In genomic region chr2:148685709-148686108, GRCm38 (mm10) we compare ENCODE assay signal across 20 mouse cellular contexts. TPM values are rescaled to one million over a fixed set of nuclear protein-coding genes. Genes with fewer than 3 reads are reported as not detected.
DNase-seq lines count a peak whose midpoint lies in the region; ATAC-seq and TF ChIP-seq lines count a peak whose summit lies in the region.
"Had no signal": no experiment of that assay in that cellular context is flagged by ENCODE, and none has a peak within 500 bp of the region (broad histone marks: within the 10 kb centered on the region; RNA-seq: fewer than 3 reads in every experiment).

No protein-coding gene starts in this region.

- no peaks in the 10 kb centered on the region for H3K27me3 ChIP-seq in lung, postnatal 0 days (replicated peaks; ENCODE audit: insufficient read depth, low read length)
- H3K27me3 ChIP-seq: CH12.LX; forebrain, embryonic 12.5 days; hindbrain, embryonic 12.5 days; neural tube, embryonic 13.5 days had no signal

- 60% methylated on average over 3 of the region's 3 CpGs for WGBS in lung, postnatal 0 days

- ATAC-seq in lung, postnatal 0 days, result peak; percentile 13
- peak; percentile 56 for ATAC-seq in monocyte, adult 5-6 weeks (replicated peaks; ENCODE audit: insufficient number of reproducible peaks, low FRiP score, low TSS enrichment, poor library complexity, severe bottlenecking)

- no peak overlapping the region for H3K4me2 ChIP-seq in lung, postnatal 0 days (replicated peaks; ENCODE audit: low read depth, low read length)
- H3K4me2 ChIP-seq: forebrain, embryonic 12.5 days; hindbrain, embryonic 12.5 days; lung, embryonic 14.5 days; neural tube, embryonic 13.5 days had no signal

- peaks cover 46% of the 10 kb centered on the region for H3K4me1 ChIP-seq in bone marrow macrophage, adult 2 months (ENCODE audit: control insufficient read depth, insufficient read depth, low read length)
- peaks cover 4% of the 10 kb centered on the region; the same call in 1 of the 2 replicates for H3K4me1 ChIP-seq in lung, postnatal 0 days (ENCODE audit: insufficient read depth, low read depth, low read length)

- H3K9ac ChIP-seq in lung, postnatal 0 days (replicated peaks; ENCODE audit: low read depth), result no peak overlapping the region
- H3K9ac ChIP-seq: forebrain, embryonic 12.5 days; hindbrain, embryonic 12.5 days; lung, embryonic 14.5 days; neural tube, embryonic 13.5 days had no signal

- peaks cover 15% of the 10 kb centered on the region for H3K36me3 ChIP-seq in lung, postnatal 0 days (ENCODE audit: insufficient read depth, low read length)

- TF ChIP-seq EP300 in lung, postnatal 0 days (IDR thresholded peaks at IDR 0.05), result peak; percentile 81

- TF ChIP-seq POLR2A in bone marrow macrophage, adult 2 months (IDR thresholded peaks at IDR 0.05; ENCODE audit: borderline replicate concordance, low read depth, low read length), result no peak

- peak; percentile 19 for DNase-seq in adrenal gland, postnatal 14 days
- DNase-seq in adrenal gland, adult 18-20 months (ENCODE audit: low spot score in 2 of 2), result no peak
- peak; percentile 89 for DNase-seq in lung, postnatal 0 days (ENCODE audit: low spot score)
- DNase-seq in gastrocnemius, postnatal 4 days (ENCODE audit: low spot score in 2 of 2), result no peak
- no peak for DNase-seq in left cerebral cortex, adult 8-10 months (ENCODE audit: low spot score in 2 of 2)
- DNase-seq in heart, postnatal 4 days, result no peak
- DNase-seq: cerebellum, adult 9-11 months; gastrocnemius, postnatal 14 days; kidney, postnatal 10 days; lung, embryonic 14.5 days; right cerebral cortex, postnatal 25 days had no signal

- no peak overlapping the region for H3K4me3 ChIP-seq in bone marrow macrophage, adult 2 months (ENCODE audit: insufficient read depth, low read length)
- no peak overlapping the region for H3K4me3 ChIP-seq in lung, postnatal 0 days (ENCODE audit: low read depth, low read length)
- H3K4me3 ChIP-seq: forebrain, embryonic 12.5 days; hindbrain, embryonic 12.5 days; layer of hippocampus, adult 2 months; midbrain, embryonic 10.5 days; neural tube, embryonic 13.5 days had no signal

- H3K27ac ChIP-seq in bone marrow macrophage, adult 2 months (ENCODE audit: insufficient read depth, low read depth, low read length), result peak overlapping the region; percentile 70
- H3K27ac ChIP-seq in lung, postnatal 0 days (ENCODE audit: low read length), result 0 out of 2 replicates have a peak overlapping the region, but pooled peaks have one; percentile 23
- H3K27ac ChIP-seq: forebrain, embryonic 12.5 days; hindbrain, embryonic 12.5 days; layer of hippocampus, adult 2 months; midbrain, embryonic 10.5 days; neural tube, embryonic 13.5 days; stomach, postnatal 0 days had no signal

- no peak for TF ChIP-seq CTCF in bone marrow macrophage, adult 2 months (IDR thresholded peaks at IDR 0.05; ENCODE audit: low read depth, low read length)
- TF ChIP-seq CTCF in lung, postnatal 0 days (IDR thresholded peaks at IDR 0.05), result no peak

- H3K9me3 ChIP-seq in lung, postnatal 0 days (ENCODE audit: low read length), result no peaks in the 10 kb centered on the region
- H3K9me3 ChIP-seq: forebrain, embryonic 12.5 days; hindbrain, embryonic 12.5 days; midbrain, embryonic 10.5 days; neural tube, embryonic 13.5 days had no signal

RNA-seq across cellular contexts. Expression of gene Gzf1, which starts 4.9 kb away (rescaled TPM):
- 28.3 and 29.4 TPM in 2 replicates for total RNA-seq in adrenal gland, postnatal 14 days (2021)
- 10 to 100 TPM; 29.7 to 30.4 TPM for total RNA-seq in adrenal gland, adult 18-20 months (2021)
- polyA plus RNA-seq in bone marrow macrophage, adult 2 months (2012; ENCODE audit: insufficient read depth, insufficient read length, missing spikeins), result 18.5 and 20.2 TPM in 2 replicates
- 21.3 and 23.7 TPM in 2 replicates for polyA plus RNA-seq in lung, postnatal 0 days (2015; fragmentation: Nextera tagmentation; extraction: Ambion mirVana)
- 24.9 to 31.9 TPM (median 29.6 TPM) in 3 replicates for total RNA-seq in monocyte, adult 5-6 weeks (2017)
- total RNA-seq in gastrocnemius, postnatal 4 days (2021), result 10 to 100 TPM; 19.3 to 20.0 TPM
- 10 to 100 TPM; 26.8 to 30.6 (median 29.2) TPM for total RNA-seq in left cerebral cortex, adult 8-10 months (2022)
- 10 to 100 TPM; 19.9 to 21.3 TPM for total RNA-seq in heart, postnatal 4 days (2021)

RNA-seq across cellular contexts. Expression of gene Nxt1, which starts 13.3 kb away (rescaled TPM):
- 20.2 and 20.8 TPM in 2 replicates for total RNA-seq in adrenal gland, postnatal 14 days (2021)
- 10 to 100 TPM; 17.9 TPM for total RNA-seq in adrenal gland, adult 18-20 months (2021)
- 20.7 and 22.8 TPM in 2 replicates for polyA plus RNA-seq in bone marrow macrophage, adult 2 months (2012; ENCODE audit: insufficient read depth, insufficient read length, missing spikeins)
- polyA plus RNA-seq in lung, postnatal 0 days (2015; fragmentation: Nextera tagmentation; extraction: Ambion mirVana), result 46.2 and 46.4 TPM in 2 replicates
- total RNA-seq in monocyte, adult 5-6 weeks (2017), result 17.6 to 24.0 TPM (median 23.1 TPM) in 3 replicates
- total RNA-seq in gastrocnemius, postnatal 4 days (2021), result 10 to 100 TPM; 14.0 to 14.2 TPM
- 10 to 100 TPM; 10.7 to 13.1 (median 11.9) TPM for total RNA-seq in left cerebral cortex, adult 8-10 months (2022)
- 10 to 100 TPM; 19.1 to 21.5 TPM for total RNA-seq in heart, postnatal 4 days (2021)

RNA-seq across cellular contexts. Expression of gene Napb, which starts 46.6 kb away (rescaled TPM):
- 4.5 and 7.9 TPM in 2 replicates for total RNA-seq in adrenal gland, postnatal 14 days (2021)
- 1 to 10 TPM; 5.6 to 6.0 TPM for total RNA-seq in adrenal gland, adult 18-20 months (2021)
- polyA plus RNA-seq in bone marrow macrophage, adult 2 months (2012; ENCODE audit: insufficient read depth, insufficient read length, missing spikeins), result 3.4 and 3.7 TPM in 2 replicates
- 1.4 TPM in 2 replicates for polyA plus RNA-seq in lung, postnatal 0 days (2015; fragmentation: Nextera tagmentation; extraction: Ambion mirVana)
- total RNA-seq in monocyte, adult 5-6 weeks (2017), result 0.32 to 0.78 TPM (median 0.57 TPM) in 3 replicates
- total RNA-seq in gastrocnemius, postnatal 4 days (2021), result 10 to 100 TPM in 1 of 2 experiments, 1 to 10 TPM in 1; 6.8 to 11.1 TPM
- 100 to 1,000 TPM; 311 to 359 (median 347) TPM for total RNA-seq in left cerebral cortex, adult 8-10 months (2022)
- 1 to 10 TPM; 2.5 to 2.6 TPM for total RNA-seq in heart, postnatal 4 days (2021)

Comparison
In these comparisons a context has a peak if more than half of its experiments do, and no peak if none do; other contexts are left out.
1. DNase-seq: peak in adrenal gland, postnatal 14 days (single experiment) and lung, postnatal 0 days (single experiment); none in adrenal gland, adult 18-20 months (0 of 2), gastrocnemius, postnatal 4 days (0 of 2), left cerebral cortex, adult 8-10 months (0 of 2) and heart, postnatal 4 days (single experiment).
2. RNA of gene Napb, which starts 46.6 kb away (total RNA-seq): 311 to 359 TPM in left cerebral cortex, adult 8-10 months; 6.8 to 11.1 TPM in gastrocnemius, postnatal 4 days, 5.6 to 6.0 TPM in adrenal gland, adult 18-20 months, 4.5 to 7.9 TPM in adrenal gland, postnatal 14 days, 2.5 to 2.6 TPM in heart, postnatal 4 days and 0.32 to 0.78 TPM in monocyte, adult 5-6 weeks; every median in the first group is over 10 times any median in the second.